Mouse (Mus musculus): ENCODE measurements at regions not wholly inside any gene's neighbourhood (a gene's known extent, or its start where the extent isn't known, plus 50 kb on each side); places are given as distances from the start of the nearest gene placed in this dataset.
A peak's percentile ranks its signal among the peaks of the same experiment; 100 is the strongest.
"Not testable (repeated sequence)": the region's sequence is repeated elsewhere in the genome, so short reads cannot be mapped to it uniquely, and the experiment has no call there.

GRCm38 (mm10) chr8:88064414-88065110 lies 54.0 kb upstream of the Cnep1r1 start:
- DNase-seq (ENCODE audit: extremely low spot score in 1 of 2, low spot score in 1 of 2) = peak; percentile 15 to 69

GRCm38 (mm10) chr8:88059107-88059506 lies 59.5 kb upstream of the Cnep1r1 start:
- not testable (repeated sequence) for DNase-seq (ENCODE audit: extremely low spot score in 1 of 2, low spot score in 1 of 2)

GRCm38 (mm10) chr8:88057686-88058234 lies 60.8 kb upstream of the Cnep1r1 start:
- DNase-seq (ENCODE audit: extremely low spot score in 1 of 2, low spot score in 1 of 2) = no peak

GRCm38 (mm10) chr8:88050651-88051050 lies 67.9 kb upstream of the Cnep1r1 start:
- no peak for DNase-seq (ENCODE audit: extremely low spot score in 1 of 2, low spot score in 1 of 2)

- no peak for DNase-seq (ENCODE audit: extremely low spot score in 1 of 2, low spot score in 1 of 2)
These were observed 69.5 kb upstream of the Cnep1r1 start for GRCm38 (mm10) chr8:88049091-88049490.

- no peak for DNase-seq (ENCODE audit: extremely low spot score in 1 of 2, low spot score in 1 of 2)
These were observed 72.6 kb upstream of the Cnep1r1 start for GRCm38 (mm10) chr8:88045995-88046394.

GRCm38 (mm10) chr8:88039286-88039685 lies 79.3 kb upstream of the Cnep1r1 start:
- DNase-seq (ENCODE audit: extremely low spot score in 1 of 2, low spot score in 1 of 2) = no peak

- DNase-seq (ENCODE audit: extremely low spot score in 1 of 2, low spot score in 1 of 2) = no peak
These were observed 78.6 kb upstream of the Zfp423 start for GRCm38 (mm10) chr8:88037994-88038393.

- no peak for DNase-seq (ENCODE audit: extremely low spot score in 1 of 2, low spot score in 1 of 2)
These were observed 73.7 kb upstream of the Zfp423 start for GRCm38 (mm10) chr8:88033054-88033453.

GRCm38 (mm10) chr8:88024496-88024895 lies 65.1 kb upstream of the Zfp423 start:
- no peak for DNase-seq (ENCODE audit: extremely low spot score in 1 of 2, low spot score in 1 of 2)

GRCm38 (mm10) chr8:88023423-88023822 lies 64.0 kb upstream of the Zfp423 start:
- peak in 1 of 2 experiments; percentile 74 for DNase-seq (ENCODE audit: extremely low spot score in 1 of 2, low spot score in 1 of 2)

GRCm38 (mm10) chr8:88022776-88023385 lies 63.5 kb upstream of the Zfp423 start:
- DNase-seq (ENCODE audit: extremely low spot score in 1 of 2, low spot score in 1 of 2) = no peak

GRCm38 (mm10) chr8:88019243-88020115 lies 60.1 kb upstream of the Zfp423 start:
- no peak for DNase-seq (ENCODE audit: extremely low spot score in 1 of 2, low spot score in 1 of 2)

- no peak for DNase-seq (ENCODE audit: extremely low spot score in 1 of 2, low spot score in 1 of 2)
These were observed 59.1 kb upstream of the Zfp423 start for GRCm38 (mm10) chr8:88018494-88018893.

GRCm38 (mm10) chr8:88012177-88012825 lies 52.9 kb upstream of the Zfp423 start:
- no peak for DNase-seq (ENCODE audit: extremely low spot score in 1 of 2, low spot score in 1 of 2)

- DNase-seq (ENCODE audit: extremely low spot score in 1 of 2, low spot score in 1 of 2) = peak in 1 of 2 experiments; percentile 39
These were observed 51.2 kb upstream of the Zfp423 start for GRCm38 (mm10) chr8:88010566-88010965.

- DNase-seq (ENCODE audit: extremely low spot score in 1 of 2, low spot score in 1 of 2) = no peak
These were observed 50.5 kb upstream of the Zfp423 start for GRCm38 (mm10) chr8:88009878-88010277.

Measured in frontal cortex, adult 2 months (tissue).